Mouse (Mus musculus) myocyte (in vitro differentiated cells): ENCODE measurements around the gene Macrod1. TPM values are rescaled to one million over a fixed set of nuclear protein-coding genes. Genes with fewer than 3 reads are reported as not detected.

Source experiments
- H3K27me3 ChIP-seq: one replicate; pipeline ENCODE4 v1.6.1; 2011; ENCODE audit not compliant: control insufficient read depth, insufficient read depth, insufficient read length
- H3K36me3 ChIP-seq: one replicate; pipeline ENCODE4 v1.6.1; 2011; ENCODE audit not compliant: control insufficient read depth, insufficient read depth
- H3K4me2 ChIP-seq: one replicate; pipeline ENCODE4 v1.6.1; 2011; ENCODE audit warnings: low read depth, control low read depth
- H3K4me3 ChIP-seq: one replicate; pipeline ENCODE4 v1.5.1; 2011; ENCODE audit warnings: mild to moderate bottlenecking, control low read depth, moderate library complexity
- H3K79me2 ChIP-seq: one replicate; pipeline ENCODE4 v1.6.1; 2011; ENCODE audit not compliant: control insufficient read depth, insufficient read depth
- H3ac ChIP-seq: one replicate; pipeline ENCODE4 v1.6.1; 2011; ENCODE audit not compliant: control insufficient read depth, insufficient read length
- CEBPB ChIP-seq: IDR thresholded peaks from 2 replicates; pipeline ENCODE4 v1.6.1; 2011; ENCODE audit warnings: mild to moderate bottlenecking, moderate library complexity; ENCODE audit not compliant: poor library complexity, insufficient read depth, severe bottlenecking
- E2F4 ChIP-seq: IDR thresholded peaks from one replicate; pipeline ENCODE4 v1.6.1; 2011; ENCODE audit warnings: mild to moderate bottlenecking, control low read depth, moderate library complexity; ENCODE audit not compliant: insufficient read depth
- MAX ChIP-seq: IDR thresholded peaks from one replicate; pipeline ENCODE4 v1.6.1; 2011; ENCODE audit warnings: low read depth, mild to moderate bottlenecking, control low read depth
- MYOD1 ChIP-seq, 3 experiments: IDR thresholded peaks; one replicate each; pipeline ENCODE4 v1.6.1; 2011; ENCODE audit warnings: control low read depth in 2 of 3, low read depth in 2 of 3, mild to moderate bottlenecking in 2 of 3, moderate library complexity in 1 of 3; ENCODE audit not compliant: insufficient read length in 2 of 3, control insufficient read depth in 1 of 3
- MYOG ChIP-seq, 3 experiments: IDR thresholded peaks; one replicate each; pipeline ENCODE4 v1.6.1; 2011; ENCODE audit warnings: control low read depth in 2 of 3, low read depth in 2 of 3, mild to moderate bottlenecking in 2 of 3; ENCODE audit not compliant: insufficient read length in 2 of 3, control insufficient read depth in 1 of 3, insufficient read depth in 1 of 3
- POLR2A ChIP-seq: IDR thresholded peaks from one replicate; pipeline ENCODE4 v1.6.1; 2011; ENCODE audit warnings: low read depth, mild to moderate bottlenecking, control low read depth, moderate library complexity; ENCODE audit not compliant: insufficient read length
- POLR2AphosphoS2 ChIP-seq: IDR thresholded peaks from one replicate; pipeline ENCODE4 v1.6.1; 2011; ENCODE audit warnings: low read depth, control low read depth; ENCODE audit not compliant: insufficient read length
- REST ChIP-seq: IDR thresholded peaks from one replicate; pipeline ENCODE4 v1.6.1; 2011; ENCODE audit warnings: mild to moderate bottlenecking, control low read depth, moderate library complexity; ENCODE audit not compliant: insufficient read depth, insufficient read length
- SRF ChIP-seq: IDR thresholded peaks from one replicate; pipeline ENCODE4 v1.6.1; 2011; ENCODE audit warnings: low read depth; ENCODE audit not compliant: control insufficient read depth, insufficient read length
- TCF12 ChIP-seq: IDR thresholded peaks from one replicate; pipeline ENCODE4 v1.6.1; 2011; ENCODE audit warnings: mild to moderate bottlenecking, control low read depth; ENCODE audit not compliant: poor library complexity, insufficient read depth, severe bottlenecking
- TCF3 ChIP-seq: IDR thresholded peaks from one replicate; pipeline ENCODE4 v1.6.1; 2011; ENCODE audit warnings: low read depth, control low read depth; ENCODE audit not compliant: insufficient read length
- USF1 ChIP-seq: IDR thresholded peaks from one replicate; pipeline ENCODE4 v1.6.1; 2011; ENCODE audit warnings: low read depth, mild to moderate bottlenecking, control low read depth, moderate library complexity
- polyA plus RNA-seq: library from polyadenylated mRNA; unstranded; fragments of >200 nt; fragmentation: generic; extraction: Trizol; gene quantifications from one replicate; pipeline ENCODE4 v1.2.1, GENCODE M21; 2012; ENCODE audit warnings: missing spikeins

Macrod1 gene
- polyA plus RNA-seq, 1 experiment, result 82.4 TPM

DNA sequence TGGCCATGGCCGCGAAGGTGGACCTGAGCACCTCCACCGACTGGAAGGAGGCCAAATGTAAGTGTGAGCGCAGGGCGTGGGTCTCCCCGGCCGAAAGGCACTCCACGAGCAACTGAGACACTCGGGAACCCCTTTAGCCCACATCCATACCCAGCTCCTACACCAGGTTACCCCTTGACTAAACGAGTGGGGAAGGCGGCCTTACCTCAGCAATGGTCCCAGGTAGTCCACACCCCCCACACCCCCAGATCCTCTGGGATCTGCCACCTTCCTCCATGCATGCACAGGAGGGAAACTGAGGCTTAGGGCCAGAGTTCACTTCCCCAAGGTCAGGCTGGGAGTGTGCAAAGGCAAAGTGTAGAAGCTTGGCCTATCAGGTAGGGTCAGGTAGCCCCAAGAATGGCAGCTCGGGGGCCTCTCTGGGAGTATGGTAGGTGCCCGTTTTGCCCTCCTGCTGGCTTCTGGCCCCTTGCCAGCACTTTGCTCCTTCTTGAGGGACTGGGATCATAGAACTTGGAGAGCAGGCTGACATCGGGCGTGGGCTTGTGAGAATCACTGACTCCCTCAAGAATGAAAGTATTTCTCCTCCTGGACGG is 614 bp downstream of the Macrod1 start:
- Histone ChIP-seq H3K79me2 (no peaks in the 10 kb centered on the region), H3K4me3 (peak overlapping the region; percentile 49), H3K27me3 (no peaks in the 10 kb centered on the region), H3K4me2 (peak overlapping the region; percentile 96), H3K36me3 (no peaks in the 10 kb centered on the region), H3ac (peak overlapping the region; percentile 56)
- TF ChIP-seq MYOG (IDR thresholded peaks at IDR 0.05; ENCODE audit: control insufficient read depth in 1 of 3, insufficient read depth in 1 of 3, insufficient read length in 2 of 3, low read depth in 2 of 3) (no peak), USF1 (no peak), MYOD1 (IDR thresholded peaks at IDR 0.05; ENCODE audit: control insufficient read depth in 1 of 3, insufficient read length in 2 of 3, low read depth in 2 of 3) (no peak), TCF12 (no peak), SRF (no peak), POLR2AphosphoS2 (no peak), E2F4 (no peak), TCF3 (no peak), POLR2A (no peak), REST (no peak), MAX (no peak), CEBPB (no peak)

DNA sequence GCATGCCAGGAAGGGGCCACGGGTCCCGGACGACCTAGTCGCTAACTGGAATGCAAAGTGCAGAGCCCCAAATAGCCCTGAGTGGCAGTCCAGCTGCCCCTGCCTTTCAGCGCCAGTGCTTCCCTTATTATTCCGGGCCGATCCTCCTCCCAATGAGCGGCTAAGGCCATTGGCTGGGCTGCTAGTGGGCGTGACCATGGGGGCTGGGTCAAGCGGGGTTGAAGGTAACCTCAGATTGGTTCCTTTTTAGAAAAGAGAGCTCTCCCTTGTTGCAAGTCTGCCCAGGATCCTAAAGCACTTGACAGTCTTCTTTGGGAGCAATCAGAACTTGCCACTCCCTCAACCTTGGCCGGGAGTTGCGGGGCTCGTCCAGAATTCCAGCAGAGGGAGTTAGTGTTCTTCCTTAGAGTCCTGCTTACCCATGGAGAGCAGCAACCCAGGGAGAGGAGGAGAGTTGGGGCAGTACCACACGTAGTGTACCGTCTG is 1.2 kb downstream of the Macrod1 start:
- Histone ChIP-seq H3K79me2 (no peaks in the 10 kb centered on the region), H3K36me3 (no peaks in the 10 kb centered on the region), H3K27me3 (no peaks in the 10 kb centered on the region), H3ac (peak overlapping the region; percentile 56), H3K4me2 (peak overlapping the region; percentile 96), H3K4me3 (peak overlapping the region; percentile 49)
- no peak for TF ChIP-seq E2F4
- TF ChIP-seq SRF, result no peak
- TF ChIP-seq CEBPB, result no peak
- TF ChIP-seq TCF3, result peak; percentile 92
- no peak for TF ChIP-seq USF1
- peak in 2 of 3 experiments; percentile 32 to 75 for TF ChIP-seq MYOG (IDR thresholded peaks at IDR 0.05; ENCODE audit: control insufficient read depth in 1 of 3, insufficient read depth in 1 of 3, insufficient read length in 2 of 3, low read depth in 2 of 3)
- TF ChIP-seq MYOD1 (IDR thresholded peaks at IDR 0.05; ENCODE audit: control insufficient read depth in 1 of 3, insufficient read length in 2 of 3, low read depth in 2 of 3), result peak; percentile 99 to 100 (median 99)
- TF ChIP-seq TCF12, result peak; percentile 84
- no peak for TF ChIP-seq REST
- peak; percentile 88 for TF ChIP-seq POLR2AphosphoS2
- peak; percentile 93 for TF ChIP-seq POLR2A
- TF ChIP-seq MAX, result no peak

GRCm38 (mm10) chr19:7058541-7058940 is 1.9 kb downstream of the Macrod1 start:
- no peaks in the 10 kb centered on the region for H3K79me2 ChIP-seq
- TF ChIP-seq MYOG (IDR thresholded peaks at IDR 0.05; ENCODE audit: control insufficient read depth in 1 of 3, insufficient read depth in 1 of 3, insufficient read length in 2 of 3, low read depth in 2 of 3), result no peak
- no peak for TF ChIP-seq SRF
- no peak for TF ChIP-seq USF1
- no peak for TF ChIP-seq POLR2AphosphoS2
- no peak for TF ChIP-seq CEBPB
- no peak for TF ChIP-seq TCF3
- no peak for TF ChIP-seq TCF12
- no peak for TF ChIP-seq POLR2A
- TF ChIP-seq MYOD1 (IDR thresholded peaks at IDR 0.05; ENCODE audit: control insufficient read depth in 1 of 3, insufficient read length in 2 of 3, low read depth in 2 of 3), result no peak
- no peak for TF ChIP-seq MAX
- TF ChIP-seq E2F4, result no peak
- no peak for TF ChIP-seq REST
- no peaks in the 10 kb centered on the region for H3K36me3 ChIP-seq
- peak overlapping the region; percentile 49 for H3K4me3 ChIP-seq
- H3K4me2 ChIP-seq, result peak overlapping the region; percentile 91
- no peaks in the 10 kb centered on the region for H3K27me3 ChIP-seq
- no peak overlapping the region for H3ac ChIP-seq

DNA sequence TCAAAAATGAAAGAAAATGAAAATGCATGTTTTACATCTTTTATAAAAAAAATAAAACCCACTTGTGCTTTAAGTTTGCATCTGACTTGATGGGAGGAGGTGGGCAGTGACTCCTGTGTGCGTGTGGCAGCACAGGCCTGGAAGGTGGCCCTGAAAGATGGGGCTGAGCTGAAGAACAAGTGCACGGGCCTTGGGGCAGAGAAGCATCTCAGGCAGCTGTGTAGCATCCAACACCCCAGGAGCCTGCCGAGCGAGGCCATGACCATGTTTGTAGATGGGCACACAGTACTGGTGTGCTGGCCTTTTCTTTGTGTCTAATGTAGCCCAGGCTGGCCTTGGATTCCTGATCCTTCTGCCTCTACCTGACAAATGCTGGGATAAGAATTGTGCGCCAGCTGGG is 5.5 kb downstream of the Macrod1 start:
- Histone ChIP-seq H3K79me2 (no peaks in the 10 kb centered on the region), H3K36me3 (no peaks in the 10 kb centered on the region), H3K27me3 (no peaks in the 10 kb centered on the region), H3ac (no peak overlapping the region), H3K4me2 (no peak overlapping the region), H3K4me3 (no peak overlapping the region)
- TF ChIP-seq TCF12, result no peak
- TF ChIP-seq E2F4, result no peak
- no peak for TF ChIP-seq REST
- no peak for TF ChIP-seq POLR2AphosphoS2
- TF ChIP-seq TCF3, result no peak
- no peak for TF ChIP-seq POLR2A
- no peak for TF ChIP-seq USF1
- TF ChIP-seq MYOG (IDR thresholded peaks at IDR 0.05; ENCODE audit: control insufficient read depth in 1 of 3, insufficient read depth in 1 of 3, insufficient read length in 2 of 3, low read depth in 2 of 3), result no peak
- TF ChIP-seq CEBPB, result no peak
